Mouse (Mus musculus) spleen, adult 12 weeks (tissue): ENCODE data around the gene Isx.

Experiments used
- DNase-seq: peaks from one replicate; pipeline ENCODE4 v3.0.0; 2022; ENCODE audit warnings: low spot score

Isx gene

GRCm38 (mm10) chr8:74901765-74902164 lies 28.8 kb downstream of the Isx start:
- DNase-seq: no peak

- DNase-seq: no peak
These were observed 30.3 kb downstream of the Isx start for GRCm38 (mm10) chr8:74903054-74903842.

GRCm38 (mm10) chr8:74906333-74906732 lies 33.4 kb downstream of the Isx start:
- no peak for DNase-seq

GRCm38 (mm10) chr8:74910708-74911107 lies 37.7 kb downstream of the Isx start:
- no peak for DNase-seq

GRCm38 (mm10) chr8:74920691-74921421 lies 47.9 kb downstream of the Isx start:
- no peak for DNase-seq

- DNase-seq: no peak
These were observed 49.0 kb downstream of the Isx start for GRCm38 (mm10) chr8:74921882-74922518.

GRCm38 (mm10) chr8:74927940-74928339 lies 55.0 kb downstream of the Isx start:
- no peak for DNase-seq

GRCm38 (mm10) chr8:74930731-74931130 lies 57.8 kb downstream of the Isx start:
- no peak for DNase-seq

- DNase-seq: no peak
These were observed 62.3 kb downstream of the Isx start for GRCm38 (mm10) chr8:74935308-74935707.

GRCm38 (mm10) chr8:74936656-74937055 lies 63.7 kb downstream of the Isx start:
- no peak for DNase-seq

GRCm38 (mm10) chr8:74942056-74942455 lies 69.1 kb downstream of the Isx start:
- DNase-seq: no peak
